Mouse (Mus musculus): Measurements from ENCODE around the gene Tie1.

DNA sequence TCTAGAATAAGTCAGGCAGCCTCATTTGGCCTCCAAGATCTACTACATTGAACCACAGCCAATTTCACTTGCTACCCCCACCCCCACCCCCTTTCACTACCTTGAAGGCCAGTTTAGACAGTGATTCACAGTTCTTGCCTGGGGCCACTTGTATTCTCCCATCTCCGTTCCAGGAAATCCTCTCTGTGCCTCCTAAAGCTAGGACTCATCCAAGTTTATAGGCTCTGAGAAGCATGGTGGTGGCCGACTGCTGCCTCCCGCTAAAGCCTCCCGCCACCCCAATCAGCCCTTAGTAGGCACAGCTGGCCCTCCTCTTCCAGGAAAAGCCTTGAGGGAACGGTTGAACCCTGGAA lies 62.5 kb downstream of the Tie1 start:
- TF ChIP-seq POLR2A (IDR thresholded peaks at IDR 0.05; ENCODE audit: low read depth, low read length) (no peak), CTCF (IDR thresholded peaks at IDR 0.05; ENCODE audit: extremely low read depth, insufficient read length, insufficient replicate concordance, low read depth, low read length) (no peak)

Data from small intestine, adult 2 months (tissue).